Mouse (Mus musculus): ENCODE data around the gene Hist1h3h.
A peak's percentile ranks its signal among the peaks of the same experiment; 100 is the strongest.

Gene Hist1h3h

DNA sequence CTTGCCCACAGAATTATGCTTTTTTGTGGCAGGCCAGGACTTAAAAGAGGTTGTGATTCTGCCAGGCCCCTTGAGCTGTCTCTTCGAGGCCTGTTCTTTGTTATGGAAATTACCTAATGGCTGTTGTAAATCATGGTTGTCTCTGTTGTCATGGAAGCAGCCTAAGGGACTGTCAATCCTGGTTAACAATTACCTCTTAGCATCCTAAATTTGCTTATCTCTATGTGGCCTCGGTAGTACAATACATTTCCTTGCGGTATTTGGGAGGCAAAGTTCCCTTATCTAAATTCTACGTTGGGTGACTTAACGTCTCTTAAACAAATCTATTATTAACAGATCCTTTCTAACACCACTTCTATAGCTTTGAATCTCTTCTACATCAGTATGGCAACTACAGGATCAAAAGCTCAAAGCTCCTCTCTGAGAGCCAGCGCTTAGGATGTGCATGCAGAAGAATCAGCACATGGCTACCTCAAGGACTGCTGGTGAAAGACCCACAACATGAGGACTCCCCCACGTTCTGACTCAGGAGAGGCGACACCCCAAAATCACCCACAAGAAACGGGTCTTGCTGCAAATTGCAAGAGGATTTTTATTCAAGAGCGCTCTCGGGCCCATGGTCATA is 10.6 kb downstream of the Hist1h3h start:
- DNase-seq (ENCODE audit: low spot score): no peak

GRCm38 (mm10) chr13:21729544-21729943 is 12.1 kb downstream of the Hist1h3h start:
- no peak for DNase-seq (ENCODE audit: low spot score)

DNA sequence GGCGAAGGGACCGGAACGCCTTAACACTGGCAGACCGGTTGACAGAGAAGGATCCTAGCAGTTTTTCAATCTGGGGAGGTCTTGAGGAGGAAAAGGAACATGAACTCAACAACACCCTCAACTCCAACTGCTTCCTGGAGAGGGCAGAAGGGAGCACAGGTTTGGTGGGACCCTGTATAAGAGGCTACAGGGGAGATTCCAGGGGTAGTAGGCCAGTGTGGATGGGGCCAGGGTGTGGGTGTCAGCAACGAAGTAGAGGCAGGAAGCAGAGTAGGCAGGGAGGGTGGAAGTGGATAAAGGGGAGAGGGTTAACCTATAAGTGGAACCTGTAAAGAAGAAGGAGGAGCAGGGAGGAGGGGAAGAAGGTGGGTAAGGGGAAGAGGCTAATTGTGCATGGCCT is 16.0 kb downstream of the Hist1h3h start:
- DNase-seq (ENCODE audit: low spot score): no peak

- DNase-seq (ENCODE audit: low spot score): peak; percentile 72
These were observed 16.8 kb downstream of the Hist1h3h start for GRCm38 (mm10) chr13:21734010-21734905.

GRCm38 (mm10) chr13:21734906-21735767 is 17.7 kb downstream of the Hist1h3h start, which contains the start of gene Hist1h4j:
Hist1h4j (plus strand) TSS chr13:21735064.
- DNase-seq (ENCODE audit: low spot score): peak; percentile 84

DNA sequence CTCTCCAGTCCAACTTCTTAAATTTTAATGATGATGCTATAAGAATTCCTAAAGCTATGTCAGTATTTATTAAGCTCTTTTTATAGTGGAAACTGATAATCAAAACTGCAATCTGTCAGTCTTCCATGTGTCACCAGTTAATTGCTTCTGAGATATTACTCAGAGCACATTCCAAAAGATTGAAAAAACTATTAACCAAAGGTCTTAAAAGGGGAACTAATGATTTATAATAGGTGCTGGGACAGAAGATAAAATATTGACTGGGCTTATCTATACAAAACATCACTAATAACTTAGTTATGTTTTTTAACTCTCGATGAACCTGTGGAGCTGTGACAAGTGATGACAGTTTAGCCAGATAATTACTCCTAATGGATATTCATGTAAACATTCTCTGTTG is 27.5 kb downstream of the Hist1h3h start:
- DNase-seq (ENCODE audit: low spot score): no peak

DNA sequence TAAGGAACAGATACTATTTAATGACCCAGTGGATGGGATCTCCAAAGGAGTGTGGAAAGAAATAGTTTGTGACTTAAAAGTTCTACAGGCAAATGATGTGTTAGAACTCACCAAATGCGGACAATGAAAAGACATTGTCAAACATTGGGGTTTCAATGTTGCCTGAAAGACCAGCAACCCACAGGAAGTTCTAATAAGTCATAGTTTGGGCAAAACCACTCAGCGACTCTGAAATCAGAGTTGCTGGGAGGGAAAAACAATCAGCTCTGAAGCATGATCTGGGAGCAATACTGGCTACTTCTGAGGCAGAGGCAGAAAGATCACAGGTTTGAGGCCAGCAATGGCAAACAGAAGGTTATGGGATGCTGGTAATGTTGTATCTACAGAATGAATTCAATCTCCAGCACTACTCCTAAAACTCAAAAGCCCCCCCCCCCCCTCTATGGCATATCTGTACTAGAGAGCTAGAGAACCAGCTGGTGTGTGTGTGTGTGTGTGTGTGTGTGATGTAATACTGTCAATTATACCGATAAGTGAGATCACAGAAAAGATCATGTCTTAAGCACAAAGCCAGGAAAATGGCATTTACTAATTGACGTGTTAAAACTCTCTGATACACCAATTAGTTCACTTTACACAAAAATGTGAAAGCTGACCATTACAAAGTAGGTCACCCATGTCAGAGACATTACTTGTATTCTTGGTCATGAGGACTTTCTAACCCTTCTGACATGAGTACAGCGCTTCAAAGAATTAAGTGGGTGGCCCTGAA is 32.1 kb downstream of the Hist1h3h start:
- DNase-seq (ENCODE audit: low spot score): peak; percentile 13

GRCm38 (mm10) chr13:21750159-21751017 is 32.9 kb downstream of the Hist1h3h start, which contains the start of gene Hist1h4k:
Hist1h4k (minus strand) TSS chr13:21750505.
- peak; percentile 86 for DNase-seq (ENCODE audit: low spot score)

DNA sequence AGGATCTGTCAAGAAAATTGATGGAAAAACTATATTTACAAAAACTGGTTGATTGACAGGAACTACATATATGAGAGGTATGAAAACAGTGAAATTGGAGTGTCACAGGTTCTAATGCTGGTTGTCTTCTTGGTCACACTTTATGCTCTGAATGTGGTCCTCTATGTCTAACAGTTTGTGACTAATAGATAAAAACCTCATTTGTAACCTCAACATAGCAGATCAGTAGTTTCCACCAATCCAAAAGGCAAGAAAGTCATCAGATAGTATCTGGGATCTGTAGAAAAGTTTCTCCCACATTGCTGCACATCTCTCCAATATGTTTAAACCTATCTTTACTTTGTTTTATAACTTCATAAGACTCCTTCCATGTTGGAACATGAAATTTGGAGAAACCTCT is 34.0 kb downstream of the Hist1h3h start:
- no peak for DNase-seq (ENCODE audit: low spot score)

GRCm38 (mm10) chr13:21751827-21752226 is 34.4 kb downstream of the Hist1h3h start:
- no peak for DNase-seq (ENCODE audit: low spot score)

DNA sequence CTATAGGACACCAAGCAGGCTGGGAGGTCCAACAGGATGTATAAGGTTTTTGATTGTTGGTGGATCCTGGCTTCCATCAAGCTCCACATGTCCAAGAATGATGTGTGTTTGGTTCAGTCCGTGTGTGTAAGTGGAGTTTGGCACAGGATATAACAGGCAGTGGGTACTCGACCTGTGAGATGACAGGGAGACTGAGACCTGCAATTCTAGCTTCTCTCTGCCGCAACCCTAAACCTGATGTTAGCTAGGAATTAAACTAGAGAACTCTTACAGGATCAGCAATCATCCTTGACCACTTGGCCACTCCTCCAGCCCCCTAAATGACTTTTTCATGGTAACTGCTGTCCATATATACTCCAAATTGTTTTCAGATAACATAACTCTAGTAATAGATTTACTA is 34.9 kb downstream of the Hist1h3h start:
- DNase-seq (ENCODE audit: low spot score): peak; percentile 25

DNA sequence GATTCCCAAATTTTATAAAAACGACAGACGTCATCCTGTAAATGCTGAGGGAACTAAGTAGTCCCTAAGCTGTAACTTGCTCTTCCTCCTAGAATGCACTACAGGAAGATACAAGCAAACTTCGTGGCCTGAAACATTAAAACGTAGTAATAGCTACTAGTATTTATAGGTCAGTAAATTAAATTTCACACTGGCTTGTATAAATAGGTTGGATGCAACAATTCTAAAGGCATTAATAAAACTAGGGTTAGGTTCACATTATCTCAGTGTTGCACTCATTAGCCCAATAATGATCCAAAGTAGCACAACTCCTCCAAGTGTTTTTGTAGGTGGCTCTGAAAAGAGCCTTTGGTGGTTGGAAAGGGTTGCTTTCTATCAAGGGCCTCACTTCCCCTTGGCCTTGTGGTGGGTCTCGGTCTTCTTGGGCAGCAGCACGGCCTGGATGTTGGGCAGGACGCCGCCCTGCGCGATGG is 35.6 kb downstream of the Hist1h3h start:
- DNase-seq (ENCODE audit: low spot score): no peak

- DNase-seq (ENCODE audit: low spot score): peak; percentile 83
These were observed 36.2 kb downstream of the Hist1h3h start, which contains the start of the genes Hist1h2ak and Hist1h2bn for GRCm38 (mm10) chr13:21753524-21754285. Hist1h2ak (minus strand) TSS chr13:21753827. Hist1h2bn (plus strand) TSS chr13:21754123.

DNA sequence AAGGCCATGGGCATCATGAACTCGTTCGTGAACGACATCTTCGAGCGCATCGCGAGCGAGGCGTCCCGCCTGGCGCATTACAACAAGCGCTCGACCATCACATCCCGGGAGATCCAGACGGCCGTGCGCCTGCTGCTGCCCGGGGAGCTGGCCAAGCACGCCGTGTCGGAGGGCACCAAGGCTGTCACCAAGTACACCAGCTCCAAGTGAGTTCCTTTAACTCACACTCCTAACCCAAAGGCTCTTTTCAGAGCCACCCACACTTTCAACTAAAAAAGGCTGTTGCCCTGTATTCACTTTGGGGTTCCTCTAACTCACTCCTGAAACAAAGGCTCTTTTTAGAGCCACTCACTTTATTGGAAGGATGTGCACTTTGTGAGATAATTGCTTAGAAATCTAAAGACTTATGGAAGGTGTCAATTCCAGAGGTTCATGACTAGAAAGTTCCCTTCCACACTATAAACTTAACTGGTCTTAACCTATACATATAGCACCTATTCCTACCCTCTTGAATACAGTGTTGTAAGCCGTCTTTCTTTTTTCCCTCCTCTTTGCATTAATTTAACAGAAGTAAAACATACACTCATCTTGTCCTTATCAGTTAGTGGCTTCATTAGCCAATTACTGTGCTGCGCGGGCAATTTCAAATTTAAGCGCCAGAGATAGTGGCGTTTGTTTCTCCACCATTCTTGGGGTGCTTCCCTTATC is 37.0 kb downstream of the Hist1h3h start:
- DNase-seq (ENCODE audit: low spot score): peak; percentile 59

GRCm38 (mm10) chr13:21755707-21756106 is 38.2 kb downstream of the Hist1h3h start:
- no peak for DNase-seq (ENCODE audit: low spot score)

Measured in spleen, adult 12 weeks (tissue).